Mouse (Mus musculus) embryonic facial prominence, embryonic 12.5 days (tissue): Measurements from ENCODE around the gene Fgd5. TPM values are rescaled to one million over a fixed set of nuclear protein-coding genes. Genes with fewer than 3 reads are reported as not detected.

Experiments
- ATAC-seq: fragments of 200-750 bp; cut with Nextera tagmentation; 2 replicates; pipeline ENCODE4 v1.8.0; 2017; ENCODE audit not compliant: insufficient number of reproducible peaks, insufficient read depth, low FRiP score, low TSS enrichment
- H3K27ac ChIP-seq: fragments of 300-500 bp; sonication (generic); 2 replicates; pipeline ENCODE4 v1.5.1; 2016; ENCODE audit warnings: mild to moderate bottlenecking
- H3K27me3 ChIP-seq: fragments of 300-500 bp; sonication (generic); 2 replicates; pipeline ENCODE4 v1.6.1; 2016; ENCODE audit warnings: mild to moderate bottlenecking, moderate library complexity
- H3K36me3 ChIP-seq: fragments of 300-500 bp; sonication (generic); 2 replicates; pipeline ENCODE4 v1.6.1; 2016; ENCODE audit warnings: mild to moderate bottlenecking
- H3K4me1 ChIP-seq: fragments of 300-500 bp; sonication (generic); 2 replicates; pipeline ENCODE4 v1.6.1; 2016
- H3K4me2 ChIP-seq: fragments of 300-500 bp; sonication (generic); replicated peaks from 2 replicates; pipeline ENCODE4 v1.6.1; 2016; ENCODE audit warnings: mild to moderate bottlenecking, moderate library complexity
- H3K4me3 ChIP-seq: fragments of 300-500 bp; sonication (generic); 2 replicates; pipeline ENCODE4 v1.5.1; 2016; ENCODE audit warnings: mild to moderate bottlenecking
- H3K9ac ChIP-seq: fragments of 300-500 bp; sonication (generic); 2 replicates; pipeline ENCODE4 v1.6.1; 2016; ENCODE audit warnings: mild to moderate bottlenecking, moderate library complexity
- H3K9me3 ChIP-seq: fragments of 300-500 bp; sonication (generic); 2 replicates; pipeline ENCODE4 v1.6.1; 2016; ENCODE audit warnings: mild to moderate bottlenecking, moderate library complexity
- WGBS: fragments of 180-500 bp; shearing (Covaris S2); methylation state at CpG from one replicate; pipeline ENCODE4 v1.1.7; 2016; 5-methylcytosine and 5-hydroxymethylcytosine counted together
- polyA plus RNA-seq: library from polyadenylated mRNA; unstranded; fragments of >200 nt; fragmentation: Nextera tagmentation; extraction: Ambion mirVana; gene quantifications from 2 replicates; pipeline ENCODE4 v1.2.1, GENCODE M21; 2016

Fgd5 gene
- polyA plus RNA-seq, 1 experiment from 2014 or later, result 10.2 TPM

- H3K4me1 ChIP-seq, result peaks cover 6% of the 10 kb centered on the region; the same call in 1 of the 2 replicates
- H3K27ac ChIP-seq, result no peak overlapping the region
- WGBS, result 87% methylated on average over 5 of the region's 5 CpGs
- no peaks in the 10 kb centered on the region for H3K9me3 ChIP-seq
- H3K36me3 ChIP-seq, result no peaks in the 10 kb centered on the region
- no peak for ATAC-seq
- H3K4me2 ChIP-seq, result no peak overlapping the region
- no peaks in the 10 kb centered on the region; the same call in 1 of the 2 replicates for H3K27me3 ChIP-seq
- H3K4me3 ChIP-seq, result no peak overlapping the region
- no peak overlapping the region for H3K9ac ChIP-seq
Measured at GRCm38 (mm10) chr6:92012413-92012812, 33.7 kb downstream of the Fgd5 start.

DNA sequence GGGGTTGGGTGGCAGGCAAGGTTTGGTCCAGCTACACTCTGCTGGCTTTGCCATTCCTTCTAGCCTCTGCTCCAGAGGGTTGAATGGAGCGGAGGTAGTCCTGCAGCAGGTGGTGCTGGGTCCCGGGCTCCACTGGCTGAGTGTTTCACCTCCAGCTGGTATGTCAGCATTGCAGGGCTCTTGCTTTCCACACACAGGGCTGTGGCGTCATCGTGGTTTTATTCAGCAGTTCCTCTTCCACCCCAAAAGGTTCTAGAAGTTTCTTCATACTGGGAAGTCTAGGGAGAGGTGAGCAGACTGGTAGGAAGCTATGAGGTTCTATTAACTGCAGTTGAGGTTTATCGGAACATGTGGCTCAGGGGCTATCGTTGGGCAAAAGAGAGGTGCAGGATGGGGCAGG is 34.4 kb downstream of the Fgd5 start:
- Histone ChIP-seq H3K9ac (no peak overlapping the region), H3K4me1 (peaks cover 6% of the 10 kb centered on the region; the same call in 1 of the 2 replicates), H3K36me3 (no peaks in the 10 kb centered on the region), H3K9me3 (no peaks in the 10 kb centered on the region), H3K27me3 (no peaks in the 10 kb centered on the region; the same call in 1 of the 2 replicates), H3K27ac (no peak overlapping the region), H3K4me3 (no peak overlapping the region), H3K4me2 (no peak overlapping the region)
- 92% methylated on average over 6 of the region's 6 CpGs for WGBS
- ATAC-seq, result no peak

GRCm38 (mm10) chr6:92013620-92014019 is 34.9 kb downstream of the Fgd5 start:
- H3K27me3 ChIP-seq, result no peaks in the 10 kb centered on the region; the same call in 1 of the 2 replicates
- H3K9me3 ChIP-seq, result no peaks in the 10 kb centered on the region
- no peak for ATAC-seq
- H3K4me1 ChIP-seq, result peaks cover 6% of the 10 kb centered on the region; the same call in 1 of the 2 replicates
- 76% methylated on average over 3 of the region's 3 CpGs for WGBS
- no peak overlapping the region for H3K4me2 ChIP-seq
- H3K9ac ChIP-seq, result no peak overlapping the region
- no peak overlapping the region for H3K4me3 ChIP-seq
- no peaks in the 10 kb centered on the region for H3K36me3 ChIP-seq
- no peak overlapping the region for H3K27ac ChIP-seq

DNA sequence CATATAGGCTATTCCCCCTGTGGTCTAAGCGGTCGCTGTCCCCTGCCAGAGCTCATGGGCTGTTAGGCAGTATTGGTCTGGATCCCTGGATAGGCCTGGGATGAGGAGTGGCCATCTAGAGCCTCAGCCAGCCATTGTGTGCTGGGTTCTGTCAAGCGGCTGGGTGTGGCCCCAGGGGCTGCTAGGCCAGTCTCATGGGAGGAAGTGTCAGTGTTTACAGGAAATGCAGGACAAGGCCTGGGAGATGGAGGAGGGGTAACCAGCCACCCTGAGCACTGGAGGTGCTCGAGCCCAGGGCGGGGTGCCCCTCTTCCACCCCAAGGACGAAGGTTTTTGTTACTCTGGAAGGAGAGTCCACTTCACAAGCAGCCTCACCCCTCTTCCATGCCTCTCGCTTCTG is 36.3 kb downstream of the Fgd5 start:
- H3K9me3 ChIP-seq, result no peaks in the 10 kb centered on the region
- no peak overlapping the region for H3K9ac ChIP-seq
- no peak overlapping the region for H3K27ac ChIP-seq

DNA sequence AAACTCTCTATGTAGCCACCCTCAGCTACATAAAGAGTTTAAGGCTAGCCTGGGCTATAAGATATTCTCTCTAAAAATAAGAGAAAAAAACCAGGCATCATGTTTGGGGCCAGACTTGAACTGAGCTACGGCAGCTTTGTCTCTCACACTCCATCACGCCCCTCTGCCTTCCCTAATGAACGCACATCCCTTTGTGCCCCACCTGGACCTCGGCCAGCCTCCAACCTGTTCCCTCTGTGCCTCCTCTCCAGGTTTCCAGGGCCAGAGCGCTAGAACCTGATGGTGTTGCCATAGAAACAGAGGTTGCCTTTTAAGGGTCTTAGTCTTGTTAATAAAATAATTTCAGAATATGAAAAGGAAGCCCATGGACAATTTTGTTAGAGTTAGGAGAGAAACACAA is 37.2 kb downstream of the Fgd5 start:
- H3K27ac ChIP-seq, result no peak overlapping the region
- no peak overlapping the region for H3K9ac ChIP-seq
- H3K36me3 ChIP-seq, result no peaks in the 10 kb centered on the region
- H3K9me3 ChIP-seq, result no peaks in the 10 kb centered on the region
- no peaks in the 10 kb centered on the region; the same call in 1 of the 2 replicates for H3K27me3 ChIP-seq
- ATAC-seq, result no peak
- H3K4me2 ChIP-seq, result no peak overlapping the region
- peaks cover 6% of the 10 kb centered on the region; the same call in 1 of the 2 replicates for H3K4me1 ChIP-seq
- whole genome bisulfite sequencing, result 83% methylated on average over 5 of the region's 5 CpGs
- no peak overlapping the region for H3K4me3 ChIP-seq

More for the DNA sequence above, 36.3 kb downstream of the Fgd5 start:
- 62% methylated on average over 7 of the region's 7 CpGs for WGBS
- no peaks in the 10 kb centered on the region for H3K36me3 ChIP-seq
- H3K4me3 ChIP-seq, result no peak overlapping the region
- H3K4me2 ChIP-seq, result no peak overlapping the region
- H3K4me1 ChIP-seq, result peaks cover 6% of the 10 kb centered on the region; the same call in 1 of the 2 replicates
- H3K27me3 ChIP-seq, result no peaks in the 10 kb centered on the region; the same call in 1 of the 2 replicates
- ATAC-seq, result no peak

GRCm38 (mm10) chr6:92016738-92017137 is 38.1 kb downstream of the Fgd5 start:
- ATAC-seq, result no peak
- Histone ChIP-seq H3K27me3 (no peaks in the 10 kb centered on the region), H3K4me3 (no peak overlapping the region), H3K4me1 (peaks cover 6% of the 10 kb centered on the region; the same call in 1 of the 2 replicates), H3K36me3 (no peaks in the 10 kb centered on the region), H3K9ac (no peak overlapping the region), H3K4me2 (no peak overlapping the region), H3K27ac (no peak overlapping the region), H3K9me3 (no peaks in the 10 kb centered on the region)
- 83% methylated on average over 6 of the region's 6 CpGs for WGBS

GRCm38 (mm10) chr6:92018421-92018820 is 39.7 kb downstream of the Fgd5 start:
- Histone ChIP-seq H3K4me3 (no peak overlapping the region), H3K4me1 (peaks cover 6% of the 10 kb centered on the region; the same call in 1 of the 2 replicates), H3K27ac (no peak overlapping the region), H3K4me2 (no peak overlapping the region), H3K27me3 (no peaks in the 10 kb centered on the region), H3K9ac (no peak overlapping the region), H3K9me3 (no peaks in the 10 kb centered on the region), H3K36me3 (no peaks in the 10 kb centered on the region)
- 53% methylated on average over 6 of the region's 6 CpGs for WGBS
- ATAC-seq, result no peak

GRCm38 (mm10) chr6:92021061-92021460 is 42.4 kb downstream of the Fgd5 start:
- Histone ChIP-seq H3K4me2 (no peak overlapping the region), H3K9ac (no peak overlapping the region), H3K4me1 (no peaks in the 10 kb centered on the region), H3K27me3 (no peaks in the 10 kb centered on the region), H3K9me3 (no peaks in the 10 kb centered on the region), H3K36me3 (no peaks in the 10 kb centered on the region), H3K27ac (no peak overlapping the region), H3K4me3 (no peak overlapping the region)
- WGBS, result 84% methylated on average over 9 of the region's 9 CpGs
- ATAC-seq, result no peak

DNA sequence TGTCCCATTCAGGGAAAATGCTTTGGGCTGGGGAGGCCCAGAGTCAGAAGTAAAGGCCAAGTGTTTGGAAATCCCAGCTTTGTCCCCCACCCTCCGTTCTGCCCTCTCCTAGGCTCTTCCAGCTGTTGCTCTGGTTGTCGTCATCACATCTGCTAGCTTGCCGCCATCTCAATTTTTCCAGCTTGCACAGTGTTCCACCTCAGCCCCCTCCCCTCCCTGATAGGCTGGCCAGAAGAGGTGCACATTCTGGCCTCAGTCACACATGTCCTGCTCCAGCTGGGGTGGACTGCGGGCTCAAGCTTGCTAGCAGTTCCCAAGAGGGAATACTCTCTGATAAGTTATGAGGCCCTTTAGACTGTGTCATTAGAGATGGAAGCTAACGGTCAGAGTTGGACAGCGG is 42.8 kb downstream of the Fgd5 start:
- H3K4me2 ChIP-seq, result no peak overlapping the region
- ATAC-seq, result no peak
- WGBS, result 67% methylated on average over 6 of the region's 6 CpGs

GRCm38 (mm10) chr6:92025252-92025651 is 46.6 kb downstream of the Fgd5 start:
- Histone ChIP-seq H3K4me1 (no peaks in the 10 kb centered on the region), H3K27ac (no peak overlapping the region)
- no peak for ATAC-seq

More for the DNA sequence above, 42.8 kb downstream of the Fgd5 start:
- no peaks in the 10 kb centered on the region for H3K4me1 ChIP-seq
- H3K4me3 ChIP-seq, result no peak overlapping the region
- H3K27me3 ChIP-seq, result no peaks in the 10 kb centered on the region
- H3K27ac ChIP-seq, result no peak overlapping the region
- H3K9me3 ChIP-seq, result no peaks in the 10 kb centered on the region
- no peaks in the 10 kb centered on the region for H3K36me3 ChIP-seq
- no peak overlapping the region for H3K9ac ChIP-seq

GRCm38 (mm10) chr6:92027379-92027778 is 48.7 kb downstream of the Fgd5 start:
- no peak for ATAC-seq
- Histone ChIP-seq H3K9me3 (no peaks in the 10 kb centered on the region), H3K27me3 (no peaks in the 10 kb centered on the region), H3K4me3 (no peak overlapping the region), H3K27ac (no peak overlapping the region), H3K36me3 (no peaks in the 10 kb centered on the region), H3K4me2 (no peak overlapping the region), H3K9ac (no peak overlapping the region), H3K4me1 (no peaks in the 10 kb centered on the region)
- WGBS, result 72% methylated on average over 4 of the region's 4 CpGs

More at GRCm38 (mm10) chr6:92025252-92025651, 46.6 kb downstream of the Fgd5 start:
- Histone ChIP-seq H3K4me3 (no peak overlapping the region), H3K36me3 (no peaks in the 10 kb centered on the region), H3K4me2 (no peak overlapping the region), H3K9me3 (no peaks in the 10 kb centered on the region), H3K27me3 (no peaks in the 10 kb centered on the region), H3K9ac (no peak overlapping the region)
- WGBS, result 80% methylated on average over 1 of the region's 1 CpGs

- no peak for ATAC-seq
- H3K4me3 ChIP-seq, result no peak overlapping the region
- H3K4me2 ChIP-seq, result no peak overlapping the region
- no peaks in the 10 kb centered on the region for H3K9me3 ChIP-seq
- no peaks in the 10 kb centered on the region for H3K27me3 ChIP-seq
- no peaks in the 10 kb centered on the region for H3K36me3 ChIP-seq
- H3K27ac ChIP-seq, result no peak overlapping the region
- peaks cover 5% of the 10 kb centered on the region; the same call in 1 of the 2 replicates for H3K4me1 ChIP-seq
- H3K9ac ChIP-seq, result no peak overlapping the region
- 74% methylated on average over 8 of the region's 8 CpGs for WGBS
Measured at GRCm38 (mm10) chr6:92030646-92031045, 52.0 kb downstream of the Fgd5 start.
